Mouse (Mus musculus) lung, embryonic 15.5 days (tissue): ENCODE measurements around the gene Atp6v0e. TPM values are rescaled to one million over a fixed set of nuclear protein-coding genes. Genes with fewer than 3 reads are reported as not detected.

Source experiments
- ATAC-seq: fragments of 200-750 bp; cut with Nextera tagmentation; 2 replicates; pipeline ENCODE4 v1.8.0; 2017; ENCODE audit warnings: moderate number of reproducible peaks, borderline replicate concordance; ENCODE audit not compliant: low FRiP score, low TSS enrichment; ENCODE audit errors: extremely low read depth
- H3K27ac ChIP-seq: fragments of 300-500 bp; sonication (generic); 2 replicates; pipeline ENCODE4 v1.5.1; 2015; ENCODE audit warnings: moderate library complexity, mild to moderate bottlenecking, inconsistent platforms
- H3K27me3 ChIP-seq: fragments of 300-500 bp; sonication (generic); 2 replicates; pipeline ENCODE4 v1.6.1; 2015; ENCODE audit warnings: inconsistent platforms
- H3K36me3 ChIP-seq: fragments of 300-500 bp; sonication (generic); 2 replicates; pipeline ENCODE4 v1.6.1; 2015; ENCODE audit warnings: inconsistent platforms
- H3K4me1 ChIP-seq: fragments of 300-500 bp; sonication (generic); 2 replicates; pipeline ENCODE4 v1.6.1; 2015; ENCODE audit warnings: inconsistent platforms
- H3K4me2 ChIP-seq: fragments of 300-500 bp; sonication (generic); 2 replicates; pipeline ENCODE4 v1.6.1; 2015; ENCODE audit warnings: inconsistent platforms, mild to moderate bottlenecking, moderate library complexity
- H3K4me3 ChIP-seq: fragments of 300-500 bp; sonication (generic); 2 replicates; pipeline ENCODE4 v1.5.1; 2015; ENCODE audit warnings: mild to moderate bottlenecking, inconsistent platforms
- H3K9ac ChIP-seq: fragments of 300-500 bp; sonication (generic); 2 replicates; pipeline ENCODE4 v1.6.1; 2015; ENCODE audit warnings: inconsistent platforms
- H3K9me3 ChIP-seq: fragments of 300-500 bp; sonication (generic); 2 replicates; pipeline ENCODE4 v1.6.1; 2016; ENCODE audit warnings: inconsistent platforms
- WGBS: fragments of 180-500 bp; shearing (Covaris S2); methylation state at CpG from one replicate; pipeline ENCODE4 v1.1.7; 2015; 5-methylcytosine and 5-hydroxymethylcytosine counted together
- polyA plus RNA-seq: library from polyadenylated mRNA; unstranded; fragments of >200 nt; fragmentation: Nextera tagmentation; extraction: Ambion mirVana; gene quantifications from 2 replicates; pipeline ENCODE4 v1.2.1, GENCODE M21; 2015

The Atp6v0e gene
- polyA plus RNA-seq, 1 experiment from 2014 or later = 164 TPM

DNA sequence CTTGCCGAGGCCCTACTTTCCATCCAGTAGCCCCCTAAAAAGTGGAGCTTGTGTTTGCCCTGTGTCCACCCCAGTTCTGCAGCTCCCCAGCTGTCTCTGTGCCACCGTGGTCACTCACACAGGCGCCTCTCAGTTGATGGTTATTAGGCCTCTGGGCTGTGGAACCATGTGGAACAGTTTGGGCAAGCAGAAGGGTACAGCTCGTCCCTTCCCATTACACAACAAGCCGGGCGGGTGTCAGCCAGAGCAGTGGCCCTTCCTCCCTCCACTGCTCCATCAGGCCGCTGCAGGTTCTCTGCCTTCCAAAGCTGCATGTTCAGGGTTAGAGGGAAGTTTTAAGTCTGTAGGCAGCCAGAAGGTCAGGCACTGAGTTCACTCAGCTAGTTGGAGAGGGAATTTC lies 28.1 kb downstream of the Atp6v0e start:
- Histone ChIP-seq H3K27ac (no peak overlapping the region), H3K36me3 (peaks cover 3% of the 10 kb centered on the region; the same call in 1 of the 2 replicates), H3K27me3 (no peaks in the 10 kb centered on the region), H3K4me1 (0 out of 2 replicates have a peak, but pooled peaks cover 5% of the 10 kb centered on the region), H3K9ac (no peak overlapping the region), H3K4me3 (no peak overlapping the region), H3K9me3 (no peaks in the 10 kb centered on the region), H3K4me2 (no peak overlapping the region)
- no peak for ATAC-seq
- WGBS = 88% methylated on average over 7 of the region's 7 CpGs

GRCm38 (mm10) chr17:26693424-26693823 lies 30.4 kb downstream of the Atp6v0e start:
- Histone ChIP-seq H3K9me3 (no peaks in the 10 kb centered on the region), H3K4me2 (no peak overlapping the region), H3K9ac (no peak overlapping the region), H3K36me3 (peaks cover 10% of the 10 kb centered on the region; the same call in 1 of the 2 replicates), H3K4me3 (no peak overlapping the region), H3K27me3 (no peaks in the 10 kb centered on the region), H3K4me1 (0 out of 2 replicates have a peak, but pooled peaks cover 5% of the 10 kb centered on the region), H3K27ac (no peak overlapping the region)
- 74% methylated on average over 7 of the region's 7 CpGs for WGBS
- ATAC-seq = no peak

DNA sequence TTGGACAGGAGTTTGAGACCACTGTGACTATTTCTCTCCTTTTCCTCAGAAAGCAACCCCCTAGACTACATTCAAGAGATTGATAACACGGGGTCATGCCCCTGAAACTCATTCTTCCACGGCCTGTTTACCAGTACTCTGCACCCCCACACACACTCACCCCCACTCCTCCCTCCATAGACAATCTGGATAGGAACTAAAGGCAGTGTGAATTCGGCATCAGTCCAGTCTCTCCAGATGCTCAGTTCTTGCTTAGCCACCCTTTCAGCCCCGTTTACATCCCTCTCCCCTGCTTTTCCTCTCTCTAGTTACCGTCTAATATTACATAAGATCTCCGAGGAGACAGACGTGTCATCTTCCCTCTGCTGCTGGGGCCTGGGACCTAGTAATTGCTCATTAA lies 31.1 kb downstream of the Atp6v0e start:
- no peak overlapping the region for H3K4me2 ChIP-seq
- H3K9ac ChIP-seq = no peak overlapping the region
- no peak overlapping the region for H3K27ac ChIP-seq
- no peaks in the 10 kb centered on the region for H3K27me3 ChIP-seq
- 0 out of 2 replicates have a peak, but pooled peaks cover 5% of the 10 kb centered on the region for H3K4me1 ChIP-seq
- no peak for ATAC-seq
- H3K4me3 ChIP-seq = no peak overlapping the region
- WGBS = 49% methylated on average over 7 of the region's 7 CpGs
- no peaks in the 10 kb centered on the region for H3K9me3 ChIP-seq
- peaks cover 17% of the 10 kb centered on the region for H3K36me3 ChIP-seq

GRCm38 (mm10) chr17:26695193-26695592 lies 32.2 kb downstream of the Atp6v0e start:
- no peak overlapping the region for H3K27ac ChIP-seq
- H3K27me3 ChIP-seq = no peaks in the 10 kb centered on the region
- H3K36me3 ChIP-seq = peaks cover 25% of the 10 kb centered on the region
- H3K4me1 ChIP-seq = no peaks in the 10 kb centered on the region
- ATAC-seq = no peak
- no peak overlapping the region for H3K4me3 ChIP-seq
- no peak overlapping the region for H3K9ac ChIP-seq
- no peak overlapping the region for H3K4me2 ChIP-seq
- no peaks in the 10 kb centered on the region for H3K9me3 ChIP-seq
- 88% methylated on average over 3 of the region's 3 CpGs for WGBS

DNA sequence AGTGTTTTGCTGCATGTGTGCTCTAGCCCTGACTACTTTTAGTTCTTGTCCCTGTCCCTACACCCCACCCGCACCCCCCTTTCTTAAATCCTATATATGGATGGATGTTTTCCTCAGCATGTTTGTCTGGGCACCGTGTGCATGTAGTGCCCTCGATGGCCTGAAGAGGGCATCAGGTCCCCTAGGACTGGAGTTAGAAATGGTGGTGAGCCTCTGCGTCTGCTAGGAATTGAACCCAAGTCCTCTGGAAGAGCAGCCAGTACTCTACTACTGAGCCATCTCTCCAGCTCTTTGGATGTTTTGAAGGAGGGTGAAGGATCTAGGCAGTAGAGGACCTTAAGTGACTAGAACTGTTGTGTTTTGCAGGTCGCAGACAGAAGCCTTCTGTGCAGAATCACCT lies 35.8 kb downstream of the Atp6v0e start:
- no peak overlapping the region for H3K9ac ChIP-seq
- ATAC-seq = no peak
- H3K4me3 ChIP-seq = no peak overlapping the region
- no peak overlapping the region for H3K27ac ChIP-seq
- no peaks in the 10 kb centered on the region for H3K27me3 ChIP-seq
- no peaks in the 10 kb centered on the region for H3K4me1 ChIP-seq
- H3K4me2 ChIP-seq = no peak overlapping the region
- WGBS = 88% methylated on average over 5 of the region's 5 CpGs
- peaks cover 25% of the 10 kb centered on the region for H3K36me3 ChIP-seq
- no peaks in the 10 kb centered on the region for H3K9me3 ChIP-seq

- 71% methylated on average over 10 of the region's 10 CpGs for WGBS
- Histone ChIP-seq H3K9ac (no peak overlapping the region), H3K4me1 (no peaks in the 10 kb centered on the region), H3K9me3 (no peaks in the 10 kb centered on the region), H3K4me2 (no peak overlapping the region), H3K27ac (no peak overlapping the region), H3K27me3 (no peaks in the 10 kb centered on the region), H3K36me3 (peaks cover 25% of the 10 kb centered on the region), H3K4me3 (no peak overlapping the region)
- no peak for ATAC-seq
Observed at GRCm38 (mm10) chr17:26699819-26700616, 37.0 kb downstream of the Atp6v0e start.

DNA sequence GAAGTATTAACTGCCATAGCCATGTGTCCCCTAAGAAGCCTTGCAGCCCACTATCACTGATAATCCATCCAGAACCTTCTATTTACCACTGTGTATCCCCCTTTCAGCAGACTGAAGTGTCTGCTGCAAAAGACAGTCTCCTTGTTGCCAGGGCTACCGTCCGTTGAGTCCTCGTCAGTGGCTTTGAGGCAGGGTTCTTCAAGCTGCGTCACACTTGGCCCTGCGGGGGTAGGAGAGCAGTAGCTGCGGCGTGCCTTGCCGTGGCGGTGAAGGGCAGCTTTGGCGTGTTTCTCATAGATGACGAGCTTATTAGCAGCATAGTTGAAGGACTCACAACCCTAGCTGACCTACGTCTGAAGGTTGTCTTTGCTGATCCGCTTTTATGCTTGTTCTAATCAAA lies 38.5 kb downstream of the Atp6v0e start:
- Histone ChIP-seq H3K9me3 (no peaks in the 10 kb centered on the region), H3K27ac (no peak overlapping the region), H3K9ac (no peak overlapping the region), H3K4me1 (no peaks in the 10 kb centered on the region), H3K4me3 (no peak overlapping the region), H3K27me3 (no peaks in the 10 kb centered on the region), H3K36me3 (peaks cover 20% of the 10 kb centered on the region), H3K4me2 (no peak overlapping the region)
- WGBS = 83% methylated on average over 13 of the region's 13 CpGs
- ATAC-seq = no peak

DNA sequence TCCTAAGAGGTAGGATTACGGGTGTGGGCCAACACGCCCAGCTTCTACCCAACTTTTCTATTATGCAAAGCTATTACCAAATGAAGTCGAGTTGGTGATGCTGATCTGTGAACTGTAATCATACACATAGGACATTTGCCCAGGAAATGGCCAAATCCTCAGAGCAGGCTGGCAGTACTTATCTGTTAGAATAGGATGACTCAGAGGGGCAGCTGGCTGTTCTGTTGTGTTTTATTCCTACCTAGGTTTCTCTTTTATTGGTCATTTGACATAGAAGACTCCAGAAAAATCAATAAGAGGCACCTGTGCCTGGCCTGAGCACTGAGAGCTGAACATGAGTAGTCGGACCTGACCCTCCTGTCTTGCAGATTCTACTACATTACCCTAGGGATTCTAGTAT lies 39.6 kb downstream of the Atp6v0e start:
- H3K4me2 ChIP-seq = no peak overlapping the region
- H3K36me3 ChIP-seq = peaks cover 19% of the 10 kb centered on the region
- no peaks in the 10 kb centered on the region for H3K9me3 ChIP-seq
- no peak overlapping the region for H3K27ac ChIP-seq
- 84% methylated on average over 4 of the region's 4 CpGs for WGBS
- H3K4me1 ChIP-seq = no peaks in the 10 kb centered on the region
- H3K4me3 ChIP-seq = no peak overlapping the region
- H3K27me3 ChIP-seq = no peaks in the 10 kb centered on the region
- no peak overlapping the region for H3K9ac ChIP-seq
- no peak for ATAC-seq

DNA sequence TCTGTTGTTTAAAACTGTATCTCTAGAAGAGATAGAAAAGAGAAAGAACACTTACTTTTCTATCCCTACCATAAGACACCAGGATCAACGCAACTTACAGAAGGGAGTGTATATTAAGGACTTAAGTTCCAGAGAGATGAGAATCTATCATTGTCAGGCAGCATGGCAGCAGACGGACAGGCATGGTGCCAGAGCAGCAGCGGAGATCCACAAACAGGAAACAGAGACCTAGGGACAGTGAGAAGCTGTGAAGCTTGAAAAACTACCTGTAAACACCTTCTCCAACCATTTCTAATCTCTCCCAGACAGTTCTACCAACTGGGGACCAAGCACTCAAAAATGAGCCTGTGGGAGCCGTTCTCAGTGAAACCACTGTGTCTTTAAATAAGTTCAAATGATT lies 40.6 kb downstream of the Atp6v0e start:
- H3K9ac ChIP-seq = no peak overlapping the region
- H3K4me3 ChIP-seq = no peak overlapping the region
- H3K9me3 ChIP-seq = no peaks in the 10 kb centered on the region
- no peak overlapping the region for H3K4me2 ChIP-seq
- H3K36me3 ChIP-seq = peaks cover 13% of the 10 kb centered on the region
- H3K27me3 ChIP-seq = no peaks in the 10 kb centered on the region
- no peaks in the 10 kb centered on the region for H3K4me1 ChIP-seq
- ATAC-seq = no peak
- no peak overlapping the region for H3K27ac ChIP-seq
- WGBS = 66% methylated on average over 4 of the region's 4 CpGs

DNA sequence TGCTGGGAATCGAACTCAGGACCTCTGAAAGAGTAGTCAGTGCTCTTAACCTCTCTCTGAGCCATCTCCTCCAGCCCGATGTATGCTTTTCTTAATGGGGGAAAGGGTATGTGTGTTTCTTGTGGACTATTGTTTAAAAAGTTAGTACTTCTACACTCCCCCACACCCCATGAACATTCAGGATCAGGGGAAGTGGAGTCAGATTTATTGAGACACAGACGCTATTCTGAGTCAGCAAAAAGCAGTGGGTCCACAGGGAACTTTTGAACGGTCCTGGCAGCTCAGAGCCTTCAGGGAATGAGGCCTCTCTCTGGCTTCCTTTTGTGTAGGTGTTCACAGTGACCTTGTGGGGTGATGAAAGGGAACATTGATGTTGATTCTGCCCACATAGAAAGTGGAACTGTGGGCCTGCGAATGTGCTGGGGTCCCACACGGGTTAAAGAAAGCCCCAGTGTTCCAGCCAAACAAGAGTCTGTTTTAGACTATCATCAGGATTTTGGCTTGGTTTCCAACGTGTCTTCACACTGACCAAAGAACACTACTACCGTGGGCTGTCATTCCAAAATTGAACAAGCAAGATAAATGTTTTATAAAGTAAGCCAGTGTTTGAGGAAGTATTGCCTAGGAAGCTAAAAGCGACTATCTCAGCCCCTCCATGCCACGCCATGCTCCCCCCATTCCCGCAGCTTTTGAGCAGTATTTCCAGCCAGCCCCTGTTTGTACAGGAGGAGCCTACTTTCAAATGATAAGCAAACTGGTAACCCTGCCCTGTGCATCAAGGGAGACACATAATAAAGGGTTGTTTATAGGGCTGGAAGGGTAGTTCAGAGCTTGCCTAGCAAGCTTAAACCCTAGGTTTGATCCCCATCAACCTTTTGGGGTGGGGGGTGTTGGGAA lies 42.7 kb downstream of the Atp6v0e start:
- H3K36me3 ChIP-seq = no peaks in the 10 kb centered on the region
- no peak overlapping the region for H3K4me3 ChIP-seq
- no peak overlapping the region for H3K9ac ChIP-seq
- 63% methylated on average over 11 of the region's 11 CpGs for WGBS
- no peaks in the 10 kb centered on the region for H3K4me1 ChIP-seq
- ATAC-seq = no peak
- H3K9me3 ChIP-seq = no peaks in the 10 kb centered on the region
- no peak overlapping the region for H3K27ac ChIP-seq
- no peaks in the 10 kb centered on the region for H3K27me3 ChIP-seq
- no peak overlapping the region for H3K4me2 ChIP-seq

DNA sequence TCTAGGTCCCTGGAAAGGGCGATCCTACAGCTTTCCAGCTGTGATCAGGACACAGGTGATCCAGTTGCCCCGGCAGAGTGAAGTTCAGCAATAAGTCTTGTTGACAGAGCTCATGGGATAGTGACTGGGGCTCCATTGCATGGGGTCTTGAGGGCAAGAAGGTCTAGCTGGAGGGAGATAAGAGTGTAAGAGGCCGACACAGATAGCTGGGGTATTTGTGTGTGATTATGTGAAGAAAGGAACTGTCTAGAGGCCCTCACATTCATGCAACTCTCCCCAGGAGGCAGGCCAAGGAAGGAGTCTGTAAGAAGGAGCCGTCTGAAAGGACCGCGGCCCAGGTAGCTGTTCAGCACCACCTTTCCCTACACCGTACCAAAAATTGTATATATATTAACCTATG lies 44.0 kb downstream of the Atp6v0e start:
- Histone ChIP-seq H3K4me2 (no peak overlapping the region), H3K4me1 (no peaks in the 10 kb centered on the region), H3K27ac (no peak overlapping the region), H3K4me3 (no peak overlapping the region), H3K9me3 (no peaks in the 10 kb centered on the region), H3K27me3 (no peaks in the 10 kb centered on the region), H3K36me3 (no peaks in the 10 kb centered on the region), H3K9ac (no peak overlapping the region)
- 57% methylated on average over 7 of the region's 7 CpGs for WGBS
- ATAC-seq = no peak

DNA sequence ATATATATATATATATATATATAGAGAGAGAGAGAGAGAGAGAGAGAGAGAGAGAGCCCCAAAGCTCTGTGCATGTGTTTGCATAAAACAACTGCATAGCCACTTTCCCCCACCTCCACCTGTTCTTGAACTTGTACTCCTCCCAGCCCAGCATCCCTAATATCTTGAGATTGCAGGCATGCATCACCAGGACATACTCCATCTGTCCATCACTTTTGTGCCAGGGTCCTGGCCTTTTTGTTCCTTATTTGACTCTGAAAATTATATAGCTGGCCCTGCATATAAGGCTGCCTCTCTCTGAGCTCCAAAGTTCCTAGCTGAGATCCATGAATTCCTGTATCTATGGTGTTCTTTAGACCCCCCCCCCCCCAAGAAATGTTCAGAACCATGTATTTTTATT lies 45.5 kb downstream of the Atp6v0e start:
- no peak overlapping the region for H3K27ac ChIP-seq
- ATAC-seq = no peak

More for the DNA sequence above, 45.5 kb downstream of the Atp6v0e start:
- no peaks in the 10 kb centered on the region for H3K27me3 ChIP-seq
- no peak overlapping the region for H3K4me3 ChIP-seq
- H3K9ac ChIP-seq = no peak overlapping the region
- H3K4me2 ChIP-seq = no peak overlapping the region
- no peaks in the 10 kb centered on the region for H3K4me1 ChIP-seq
- no peaks in the 10 kb centered on the region for H3K9me3 ChIP-seq
- no peaks in the 10 kb centered on the region for H3K36me3 ChIP-seq
